Mouse (Mus musculus): ENCODE data around the gene H2al1h.
"Not testable (repeated sequence)": the region's sequence is repeated elsewhere in the genome, so short reads cannot be mapped to it uniquely, and the experiment has no call there.

The H2al1h gene

GRCm38 (mm10) chrX:11321192-11321591 is at the start of gene H2al1h:
TSS of gene H2al1h (plus strand) at chrX:11321492.
- DNase-seq (ENCODE audit: low read depth) = not testable (repeated sequence)

DNA sequence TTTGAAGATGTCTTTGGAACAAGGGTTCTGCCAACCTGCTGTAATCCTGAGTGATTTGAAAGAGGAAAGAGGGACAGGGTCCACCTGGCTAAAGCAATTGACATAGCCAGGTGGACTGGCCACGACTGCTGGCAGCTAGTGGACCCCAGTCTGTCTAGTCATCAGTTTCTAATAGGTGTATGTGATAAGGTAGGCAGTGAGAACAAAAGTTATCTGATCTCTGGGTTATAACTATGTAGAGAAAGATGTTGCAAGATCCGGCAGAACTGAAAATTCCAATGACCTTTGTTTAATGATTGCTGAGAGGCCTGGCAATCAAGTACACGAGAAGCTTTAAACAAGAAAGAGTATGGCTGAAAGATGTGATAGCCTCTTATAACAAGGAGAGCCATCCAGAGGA is 48.1 kb upstream of the H2al1h start:
- DNase-seq (ENCODE audit: low read depth) = no peak

DNA sequence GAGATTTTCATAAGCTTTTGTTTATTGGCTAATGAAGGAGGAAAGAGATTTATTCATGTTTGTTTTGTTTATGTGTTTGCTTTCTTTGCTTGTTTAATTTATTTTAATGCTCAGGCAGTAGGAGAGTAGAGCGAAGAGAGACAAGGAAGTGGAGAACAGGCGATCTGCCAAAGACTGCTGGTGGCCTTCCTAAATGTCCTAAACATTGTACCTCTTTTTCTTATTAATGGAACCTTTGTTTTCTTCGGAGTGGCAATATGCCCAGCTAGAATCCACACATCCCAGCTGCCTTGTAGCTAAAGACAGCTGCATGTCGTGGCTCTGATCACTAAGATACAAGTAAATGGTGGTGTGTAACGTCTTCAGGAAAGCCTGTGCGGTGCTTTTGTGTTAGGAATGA is 44.2 kb upstream of the H2al1h start:
- DNase-seq (ENCODE audit: low read depth) = no peak

- DNase-seq (ENCODE audit: low read depth) = no peak
Observed at GRCm38 (mm10) chrX:11280741-11281140, 40.6 kb upstream of the H2al1h start.

- DNase-seq (ENCODE audit: low read depth) = no peak
Observed at GRCm38 (mm10) chrX:11288306-11288882, 32.9 kb upstream of the H2al1h start.

GRCm38 (mm10) chrX:11289244-11289643 is 32.0 kb upstream of the H2al1h start:
- no peak for DNase-seq (ENCODE audit: low read depth)

GRCm38 (mm10) chrX:11298957-11299356 is 22.3 kb upstream of the H2al1h start, which contains the start of gene H2al1a:
TSS of gene H2al1a (plus strand) at chrX:11299257.
- not testable (repeated sequence) for DNase-seq (ENCODE audit: low read depth)

DNA sequence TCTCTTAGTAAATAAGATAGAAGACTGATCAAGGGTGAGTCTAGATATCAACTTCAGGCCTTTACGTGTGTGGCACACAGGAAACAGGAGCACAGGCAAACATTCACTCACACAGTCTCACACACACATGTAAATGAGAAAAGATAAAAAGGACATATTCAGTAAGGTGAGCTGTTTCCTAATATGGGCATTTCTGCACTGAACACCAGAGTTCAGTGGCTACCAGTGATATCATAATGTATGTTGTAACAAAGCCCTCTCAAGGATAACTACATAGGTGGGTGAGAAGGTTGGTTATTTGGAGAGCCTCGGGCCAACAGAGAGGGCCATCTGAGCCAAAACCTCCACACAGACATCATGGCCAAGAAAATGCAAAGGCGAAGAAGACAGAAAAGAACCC is 19.2 kb upstream of the H2al1h start, which contains the start of gene H2al1b:
Gene H2al1b, plus strand, starts transcription at position 301 of the 400 bp plus-strand sequence.
- not testable (repeated sequence) for DNase-seq (ENCODE audit: low read depth)

DNA sequence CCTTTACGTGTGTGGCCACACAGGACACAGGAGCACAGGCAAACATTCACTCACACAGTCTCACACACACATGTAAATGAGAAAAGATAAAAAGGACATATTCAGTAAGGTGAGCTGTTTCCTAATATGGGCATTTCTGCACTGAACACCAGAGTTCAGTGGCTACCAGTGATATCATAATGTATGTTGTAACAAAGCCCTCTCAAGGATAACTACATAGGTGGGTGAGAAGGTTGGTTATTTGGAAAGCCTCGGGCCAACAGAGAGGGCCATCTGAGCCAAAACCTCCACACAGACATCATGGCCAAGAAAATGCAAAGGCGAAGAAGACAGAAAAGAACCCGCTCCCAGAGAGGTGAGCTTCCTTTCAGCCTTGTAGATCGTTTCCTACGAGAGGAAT is 15.9 kb upstream of the H2al1h start, which contains the start of gene H2al1c:
Gene H2al1c, plus strand, starts transcription at position 301 of the 400 bp plus-strand sequence.
- not testable (repeated sequence) for DNase-seq (ENCODE audit: low read depth)

GRCm38 (mm10) chrX:11308524-11308923 is 12.8 kb upstream of the H2al1h start, which contains the start of gene H2al1d:
TSS of gene H2al1d (plus strand) at chrX:11308824.
- DNase-seq (ENCODE audit: low read depth) = not testable (repeated sequence)

DNA sequence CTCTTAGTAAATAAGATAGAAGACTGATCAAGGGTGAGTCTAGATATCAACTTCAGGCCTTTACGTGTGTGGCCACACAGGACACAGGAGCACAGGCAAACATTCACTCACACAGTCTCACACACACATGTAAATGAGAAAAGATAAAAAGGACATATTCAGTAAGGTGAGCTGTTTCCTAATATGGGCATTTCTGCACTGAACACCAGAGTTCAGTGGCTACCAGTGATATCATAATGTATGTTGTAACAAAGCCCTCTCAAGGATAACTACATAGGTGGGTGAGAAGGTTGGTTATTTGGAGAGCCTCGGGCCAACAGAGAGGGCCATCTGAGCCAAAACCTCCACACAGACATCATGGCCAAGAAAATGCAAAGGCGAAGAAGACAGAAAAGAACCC is 9.7 kb upstream of the H2al1h start, which contains the start of gene H2al1e:
Gene H2al1e, plus strand, starts transcription at position 301 of the 400 bp plus-strand sequence.
- DNase-seq (ENCODE audit: low read depth) = not testable (repeated sequence)

- not testable (repeated sequence) for DNase-seq (ENCODE audit: low read depth)
Observed at GRCm38 (mm10) chrX:11314858-11315257, 6.4 kb upstream of the H2al1h start, which contains the start of gene H2al1f. TSS of gene H2al1f (plus strand) at chrX:11315158.

GRCm38 (mm10) chrX:11317956-11318355 is 3.3 kb upstream of the H2al1h start, which contains the start of gene H2al1g:
TSS of gene H2al1g (plus strand) at chrX:11318256.
- not testable (repeated sequence) for DNase-seq (ENCODE audit: low read depth)

DNA sequence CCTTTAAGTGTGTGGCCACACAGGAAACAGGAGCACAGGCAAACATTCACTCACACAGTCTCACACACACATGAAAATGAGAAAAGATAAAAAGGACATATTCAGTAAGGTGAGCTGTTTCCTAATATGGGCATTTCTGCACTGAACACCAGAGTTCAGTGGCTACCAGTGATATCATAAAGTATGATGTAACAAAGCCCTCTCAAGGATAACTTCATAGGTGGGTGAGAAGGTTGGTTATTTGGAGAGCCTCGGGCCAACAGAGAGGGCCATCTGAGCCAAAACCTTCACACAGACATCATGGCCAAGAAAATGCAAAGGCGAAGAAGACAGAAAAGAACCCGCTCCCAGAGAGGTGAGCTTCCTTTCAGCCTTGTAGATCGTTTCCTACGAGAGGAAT is 3.1 kb downstream of the H2al1h start, which contains the start of gene H2al1i:
Gene H2al1i, plus strand, starts transcription at position 301 of the 400 bp plus-strand sequence.
- DNase-seq (ENCODE audit: low read depth) = not testable (repeated sequence)

DNA sequence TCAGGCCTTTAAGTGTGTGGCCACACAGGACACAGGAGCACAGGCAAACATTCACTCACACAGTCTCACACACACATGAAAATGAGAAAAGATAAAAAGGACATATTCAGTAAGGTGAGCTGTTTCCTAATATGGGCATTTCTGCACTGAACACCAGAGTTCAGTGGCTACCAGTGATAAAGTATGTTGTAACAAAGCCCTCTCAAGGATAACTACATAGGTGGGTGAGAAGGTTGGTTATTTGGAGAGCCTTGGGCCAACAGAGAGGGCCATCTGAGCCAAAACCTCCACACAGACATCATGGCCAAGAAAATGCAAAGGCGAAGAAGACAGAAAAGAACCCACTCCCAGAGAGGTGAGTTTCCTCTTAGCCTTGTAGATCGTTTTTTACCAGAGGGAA is 6.2 kb downstream of the H2al1h start, which contains the start of gene H2al1j:
Gene H2al1j, plus strand, starts transcription at position 301 of the 400 bp plus-strand sequence.
- not testable (repeated sequence) for DNase-seq (ENCODE audit: low read depth)

DNA sequence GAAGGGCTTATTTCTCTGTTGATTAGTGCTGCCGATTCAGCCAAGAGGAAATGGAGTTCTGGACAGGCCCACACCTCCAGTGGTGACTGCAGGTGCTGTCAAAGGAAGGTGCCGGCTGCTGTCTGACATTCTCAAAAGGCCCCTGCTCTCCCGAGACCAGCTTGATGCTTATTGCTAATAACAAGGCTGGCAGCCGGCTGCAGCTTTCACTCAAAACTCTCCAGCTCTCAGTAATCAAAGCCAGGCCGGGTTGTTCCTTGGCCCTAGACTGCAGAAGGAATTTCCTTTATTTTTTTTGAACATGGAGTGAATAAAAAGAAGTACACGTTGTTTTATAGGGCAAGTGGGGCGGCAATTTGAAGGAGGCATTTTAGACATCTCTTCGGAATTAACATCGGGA is 24.5 kb downstream of the H2al1h start:
- no peak for DNase-seq (ENCODE audit: low read depth)

DNA sequence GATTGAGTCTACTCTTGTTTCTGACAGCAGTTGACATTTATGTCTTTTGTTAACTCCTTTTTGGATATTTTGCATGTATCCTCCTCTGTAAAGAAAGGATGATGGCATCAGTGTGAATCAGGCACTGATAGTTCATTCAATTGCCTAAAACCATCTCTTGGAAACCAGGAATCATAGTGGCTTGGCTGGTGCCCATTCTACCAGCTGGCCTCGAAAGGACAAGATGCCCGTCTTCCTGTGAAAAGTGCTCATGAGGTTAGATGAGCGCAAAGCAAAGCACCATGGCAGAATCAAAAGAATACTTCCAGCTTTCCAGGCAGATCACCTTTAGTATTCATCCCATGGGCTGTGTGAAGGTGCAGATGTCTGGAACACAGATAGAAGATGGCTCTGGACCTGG is 25.5 kb downstream of the H2al1h start:
- DNase-seq (ENCODE audit: low read depth) = no peak

GRCm38 (mm10) chrX:11360823-11361222 is 39.5 kb downstream of the H2al1h start:
- peak; percentile 46 for DNase-seq (ENCODE audit: low read depth)

- peak; percentile 91 for DNase-seq (ENCODE audit: low read depth)
Observed at GRCm38 (mm10) chrX:11361261-11361660, 40.0 kb downstream of the H2al1h start.

GRCm38 (mm10) chrX:11363890-11364289 is 42.6 kb downstream of the H2al1h start:
- no peak for DNase-seq (ENCODE audit: low read depth)

GRCm38 (mm10) chrX:11365151-11365550 is 43.9 kb downstream of the H2al1h start:
- DNase-seq (ENCODE audit: low read depth) = no peak

All from 416B (cell line).